Mouse (Mus musculus) limb, embryonic 10.5 days (tissue): ENCODE measurements around the gene Homer2. TPM values are rescaled to one million over a fixed set of nuclear protein-coding genes. Genes with fewer than 3 reads are reported as not detected.

ENCODE experiments used
- DNase-seq: peaks from one replicate; pipeline ENCODE4 v3.0.0-alpha.2; 2017; ENCODE audit warnings: low spot score
- H3K27ac ChIP-seq: fragments of 300-500 bp; sonication (generic); 2 replicates; pipeline ENCODE4 v1.5.1; 2016; ENCODE audit warnings: mild to moderate bottlenecking
- H3K27me3 ChIP-seq: fragments of 300-500 bp; sonication (generic); 2 replicates; pipeline ENCODE4 v1.6.1; 2016; ENCODE audit warnings: low read depth, mild to moderate bottlenecking; ENCODE audit not compliant: poor library complexity, severe bottlenecking
- H3K36me3 ChIP-seq: fragments of 300-500 bp; sonication (generic); 2 replicates; pipeline ENCODE4 v1.6.1; 2016; ENCODE audit warnings: mild to moderate bottlenecking, moderate library complexity
- H3K4me1 ChIP-seq: fragments of 300-500 bp; sonication (generic); 2 replicates; pipeline ENCODE4 v1.6.1; 2016
- H3K4me3 ChIP-seq: fragments of 300-500 bp; sonication (generic); 2 replicates; pipeline ENCODE4 v1.5.1; 2016; ENCODE audit warnings: mild to moderate bottlenecking, moderate library complexity
- H3K9me3 ChIP-seq: fragments of 300-500 bp; sonication (generic); replicated peaks from 2 replicates; pipeline ENCODE4 v1.6.1; 2016; ENCODE audit warnings: mild to moderate bottlenecking
- WGBS: fragments of 180-500 bp; shearing (Covaris S2); methylation state at CpG from one replicate; pipeline ENCODE4 v1.1.7; 2016; 5-methylcytosine and 5-hydroxymethylcytosine counted together
- polyA plus RNA-seq: library from polyadenylated mRNA; unstranded; fragments of >200 nt; fragmentation: Nextera tagmentation; extraction: Ambion mirVana; gene quantifications from 2 replicates; pipeline ENCODE4 v1.2.1, GENCODE M21; 2016

Gene Homer2
- polyA plus RNA-seq, 1 experiment from 2014 or later = 23.3 TPM

DNA sequence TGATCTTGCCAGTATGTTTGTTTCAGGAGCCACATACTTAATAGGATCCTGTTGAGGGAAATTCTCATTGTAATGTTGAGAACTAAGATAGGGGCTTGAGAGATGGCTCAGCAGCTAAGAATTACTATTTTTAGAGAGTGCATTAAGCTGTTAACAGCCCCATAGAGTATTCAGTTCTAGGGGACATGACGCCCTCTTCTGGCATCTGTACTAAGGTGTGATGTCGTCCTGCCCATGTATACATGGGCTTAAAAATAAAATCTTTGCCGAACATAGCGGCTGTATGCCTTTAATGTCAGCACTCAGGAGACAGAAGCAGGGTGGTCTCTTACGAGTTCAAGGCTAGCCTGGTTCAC is 136.6 kb downstream of the Homer2 start:
- Histone ChIP-seq H3K27ac (peak overlapping the region; percentile 91; the same call in 1 of the 2 replicates), H3K36me3 (no peaks in the 10 kb centered on the region), H3K27me3 (peaks cover 10% of the 10 kb centered on the region), H3K9me3 (no peaks in the 10 kb centered on the region), H3K4me3 (peak overlapping the region; percentile 88), H3K4me1 (peaks cover 24% of the 10 kb centered on the region)
- WGBS = 8% methylated on average over 5 of the region's 5 CpGs
- DNase-seq = no peak

DNA sequence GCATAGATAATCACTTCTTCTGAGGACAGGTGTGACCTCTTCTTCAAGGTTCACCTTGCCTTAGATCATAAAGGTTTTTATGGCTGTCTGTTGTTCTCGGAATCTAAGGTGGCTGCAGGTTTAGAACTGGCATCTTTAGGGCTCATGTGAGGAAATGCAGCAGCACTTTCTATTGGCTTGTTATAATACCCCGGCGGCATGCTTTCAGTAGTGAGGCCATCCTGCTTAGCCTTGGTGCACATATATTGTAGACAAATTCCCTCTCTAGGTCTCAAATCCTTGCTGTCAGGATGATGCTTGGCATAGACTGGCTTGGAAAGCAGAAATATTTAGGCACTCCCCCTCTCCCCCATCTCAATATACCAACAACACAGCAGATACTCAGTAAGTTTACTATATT is 137.1 kb downstream of the Homer2 start:
- H3K4me3 ChIP-seq = no peak overlapping the region
- no peak overlapping the region for H3K27ac ChIP-seq
- peaks cover 29% of the 10 kb centered on the region for H3K4me1 ChIP-seq
- H3K36me3 ChIP-seq = no peaks in the 10 kb centered on the region
- peaks cover 10% of the 10 kb centered on the region for H3K27me3 ChIP-seq
- WGBS = 86% methylated on average over 3 of the region's 3 CpGs
- H3K9me3 ChIP-seq = no peaks in the 10 kb centered on the region
- DNase-seq = no peak

DNA sequence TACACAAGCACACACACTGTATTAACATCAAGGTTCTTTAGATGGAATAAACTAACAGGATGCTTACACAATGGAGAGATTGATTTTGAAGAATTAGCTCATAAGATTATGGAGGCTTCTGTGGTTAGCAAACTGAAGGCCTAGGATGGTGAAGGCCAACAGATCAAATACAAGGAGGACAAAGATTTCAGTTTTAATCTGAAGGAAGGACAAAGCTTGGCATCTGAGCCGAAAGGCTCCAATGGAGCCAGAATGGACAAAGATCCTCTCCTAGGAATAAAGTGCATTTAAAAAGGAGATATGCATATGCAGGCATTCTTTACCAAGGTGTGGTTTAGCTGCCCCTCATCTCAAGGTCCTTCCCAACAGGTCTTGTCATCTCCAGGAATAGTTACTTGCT is 137.5 kb downstream of the Homer2 start:
- peaks cover 10% of the 10 kb centered on the region for H3K27me3 ChIP-seq
- no peaks in the 10 kb centered on the region for H3K9me3 ChIP-seq
- no peak for DNase-seq
- WGBS = 94% methylated on average over 1 of the region's 1 CpGs
- no peaks in the 10 kb centered on the region for H3K36me3 ChIP-seq
- H3K4me1 ChIP-seq = peaks cover 30% of the 10 kb centered on the region
- H3K27ac ChIP-seq = no peak overlapping the region
- no peak overlapping the region for H3K4me3 ChIP-seq

DNA sequence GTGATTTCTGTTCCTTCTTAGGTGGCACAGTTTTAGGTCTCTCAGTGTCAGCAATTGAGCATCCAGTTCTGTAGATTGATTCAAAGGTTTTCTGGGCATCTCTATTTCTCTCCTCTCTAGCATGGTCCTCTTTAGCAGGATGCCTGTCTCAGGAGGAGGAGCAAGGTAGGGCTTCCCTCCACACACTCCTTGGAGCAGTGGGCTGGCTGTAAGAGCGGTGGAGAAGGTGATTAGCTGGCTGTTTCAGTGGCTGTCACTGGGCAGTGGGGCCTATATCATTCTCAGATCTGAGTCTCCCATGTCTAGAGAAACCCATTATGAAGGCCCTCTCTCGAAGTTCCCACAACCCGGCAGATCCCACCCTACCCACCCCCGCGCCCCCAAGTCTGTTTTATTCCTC is 139.9 kb downstream of the Homer2 start:
- no peak overlapping the region for H3K4me3 ChIP-seq
- 92% methylated on average over 5 of the region's 5 CpGs for WGBS

DNA sequence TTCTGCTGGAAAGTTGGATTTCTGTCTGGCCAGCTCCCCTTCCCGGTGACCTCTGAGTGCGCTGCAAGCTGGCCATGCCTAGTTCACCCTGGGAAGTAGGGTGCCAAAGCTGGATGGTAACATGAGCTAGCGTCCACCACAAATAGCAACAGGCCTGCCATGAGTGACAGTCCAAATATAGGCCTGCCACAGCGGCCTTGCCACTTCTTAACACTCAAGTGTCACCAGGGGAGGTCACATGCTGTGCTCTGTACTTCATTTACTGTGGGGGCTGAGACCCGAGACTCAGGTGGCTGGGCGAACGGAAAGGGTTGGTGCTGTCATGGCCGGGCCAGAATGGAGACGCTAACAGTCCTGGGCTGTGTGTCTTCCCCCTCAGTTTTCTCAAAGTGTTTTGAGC is 140.4 kb downstream of the Homer2 start, which contains the start of gene Fsd2:
Gene Fsd2 (minus strand): TSS at position 53 of the 400 bp plus-strand sequence.
- WGBS = 75% methylated on average over 9 of the region's 9 CpGs
- H3K27me3 ChIP-seq = no peaks in the 10 kb centered on the region
- H3K27ac ChIP-seq = no peak within 1 kb of the TSS
- H3K36me3 ChIP-seq = no peaks in the 10 kb centered on the region
- no peak within 1 kb of the TSS for H3K4me3 ChIP-seq
- H3K4me1 ChIP-seq = peaks cover 27% of the 10 kb centered on the region
- no peaks in the 10 kb centered on the region for H3K9me3 ChIP-seq
- no peak for DNase-seq

More for the DNA sequence above, 139.9 kb downstream of the Homer2 start:
- Histone ChIP-seq H3K27me3 (peaks cover 2% of the 10 kb centered on the region), H3K27ac (no peak overlapping the region), H3K36me3 (no peaks in the 10 kb centered on the region), H3K4me1 (peaks cover 30% of the 10 kb centered on the region), H3K9me3 (no peaks in the 10 kb centered on the region)
- peak; percentile 25 for DNase-seq

DNA sequence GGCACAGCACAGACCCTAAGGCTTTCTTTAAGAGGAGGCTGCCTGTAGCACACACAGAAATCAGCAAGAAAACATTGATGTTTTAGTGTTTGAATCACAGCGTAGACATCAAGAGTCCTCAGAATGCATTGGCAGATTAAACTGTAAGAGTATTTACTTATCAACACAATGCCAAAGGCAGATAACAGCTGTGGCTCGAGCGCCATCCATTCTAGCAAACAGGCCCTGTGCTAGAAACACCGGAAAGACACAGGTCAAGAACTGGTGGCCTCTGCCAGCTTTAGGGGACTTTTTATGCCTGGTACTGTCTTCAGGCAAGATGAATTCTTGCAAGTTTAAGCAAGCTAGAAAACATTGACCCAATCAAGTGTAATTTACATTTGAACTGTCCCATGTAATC is 141.0 kb downstream of the Homer2 start:
- H3K4me1 ChIP-seq = peaks cover 24% of the 10 kb centered on the region
- H3K9me3 ChIP-seq = no peaks in the 10 kb centered on the region
- WGBS = 95% methylated on average over 4 of the region's 4 CpGs
- peak; percentile 4 for DNase-seq
- no peak overlapping the region for H3K27ac ChIP-seq
- no peaks in the 10 kb centered on the region for H3K27me3 ChIP-seq
- H3K36me3 ChIP-seq = no peaks in the 10 kb centered on the region
- H3K4me3 ChIP-seq = no peak overlapping the region

DNA sequence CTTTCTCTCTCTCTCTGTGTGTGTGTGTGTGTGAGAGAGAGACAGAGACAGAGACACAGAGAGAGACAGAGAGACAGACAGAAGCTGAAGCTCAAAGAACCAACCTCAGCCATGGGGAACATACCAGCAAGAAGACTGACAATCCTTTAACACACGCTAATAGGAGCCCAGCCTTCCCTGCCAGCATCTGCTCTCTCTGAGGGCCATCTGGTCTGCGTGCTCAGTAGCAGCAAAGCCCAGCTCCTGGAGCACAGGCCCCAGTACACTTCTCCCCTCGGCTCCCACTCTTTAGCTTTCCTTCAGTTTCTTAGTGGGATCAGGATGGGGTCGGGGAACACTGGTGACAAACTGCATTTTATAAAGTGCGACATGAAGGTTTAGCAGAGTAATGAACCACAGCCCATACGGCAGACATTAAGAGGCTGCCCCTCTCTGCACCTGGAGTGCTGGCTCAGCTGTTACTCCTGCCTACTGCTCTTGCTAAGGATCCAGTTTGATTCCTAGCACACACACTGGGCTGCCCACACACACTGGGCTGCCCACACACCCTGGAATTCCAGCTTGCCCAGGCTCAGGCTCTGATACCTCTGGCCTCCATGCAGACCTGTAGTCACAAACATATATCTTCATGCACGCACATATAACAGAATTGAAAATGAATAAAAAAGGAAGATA is 141.8 kb downstream of the Homer2 start:
- no peaks in the 10 kb centered on the region for H3K9me3 ChIP-seq
- H3K27me3 ChIP-seq = no peaks in the 10 kb centered on the region
- peaks cover 19% of the 10 kb centered on the region for H3K4me1 ChIP-seq
- peak; percentile 55 for DNase-seq
- 47% methylated on average over 7 of the region's 7 CpGs for WGBS
- no peak overlapping the region for H3K4me3 ChIP-seq
- H3K36me3 ChIP-seq = no peaks in the 10 kb centered on the region
- H3K27ac ChIP-seq = no peak overlapping the region

DNA sequence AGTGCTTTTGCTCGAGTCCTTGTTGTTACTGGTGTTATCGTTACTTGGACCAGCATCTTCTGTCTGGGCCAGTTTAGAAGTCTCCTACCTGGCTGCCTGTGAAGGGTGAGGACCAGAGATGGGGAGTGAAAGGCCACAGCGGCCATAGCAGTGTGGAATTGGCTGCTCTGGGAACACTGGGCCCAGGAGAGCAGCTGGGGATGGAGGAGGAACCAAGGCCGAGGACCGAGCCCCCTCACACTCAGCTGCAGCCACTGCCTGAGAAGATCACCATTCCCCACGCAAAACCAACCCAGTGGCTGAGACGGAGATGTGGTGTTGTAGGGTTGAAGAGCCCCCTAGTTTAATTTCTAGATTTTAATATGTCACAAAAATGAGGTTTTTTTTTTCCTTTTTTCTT is 142.6 kb downstream of the Homer2 start:
- Histone ChIP-seq H3K27ac (no peak overlapping the region), H3K36me3 (no peaks in the 10 kb centered on the region), H3K4me3 (no peak overlapping the region), H3K9me3 (no peaks in the 10 kb centered on the region), H3K27me3 (no peaks in the 10 kb centered on the region), H3K4me1 (peaks cover 19% of the 10 kb centered on the region)
- no peak for DNase-seq
- 74% methylated on average over 7 of the region's 7 CpGs for WGBS

DNA sequence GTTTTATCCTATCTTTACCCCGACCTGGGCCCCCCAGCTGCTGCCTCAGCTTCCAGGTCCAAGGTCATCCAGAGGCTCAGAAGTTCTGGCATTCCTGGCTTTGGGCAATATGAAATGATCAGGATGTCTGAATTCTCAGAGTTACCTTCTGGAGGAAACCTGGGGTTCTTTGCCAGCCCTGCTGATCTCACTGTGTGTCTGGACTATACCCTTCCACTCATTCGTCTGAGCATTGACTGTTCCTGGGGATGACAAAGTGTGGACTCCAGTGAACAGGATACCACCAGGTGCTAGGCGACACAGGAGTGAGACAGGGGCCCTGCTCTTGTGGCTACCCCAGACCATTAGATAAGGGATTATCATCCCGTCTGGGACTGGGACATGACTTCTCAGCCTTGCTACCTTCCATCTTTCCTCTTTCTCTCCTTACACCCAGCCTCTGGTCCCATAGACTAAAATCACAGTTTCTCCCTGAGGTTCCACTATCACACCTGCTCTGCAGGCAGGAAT is 143.8 kb downstream of the Homer2 start:
- H3K4me1 ChIP-seq = peaks cover 19% of the 10 kb centered on the region
- H3K36me3 ChIP-seq = no peaks in the 10 kb centered on the region
- H3K27ac ChIP-seq = no peak overlapping the region
- DNase-seq = no peak
- no peak overlapping the region for H3K4me3 ChIP-seq
- H3K27me3 ChIP-seq = no peaks in the 10 kb centered on the region
- 70% methylated on average over 4 of the region's 4 CpGs for WGBS
- no peaks in the 10 kb centered on the region for H3K9me3 ChIP-seq

DNA sequence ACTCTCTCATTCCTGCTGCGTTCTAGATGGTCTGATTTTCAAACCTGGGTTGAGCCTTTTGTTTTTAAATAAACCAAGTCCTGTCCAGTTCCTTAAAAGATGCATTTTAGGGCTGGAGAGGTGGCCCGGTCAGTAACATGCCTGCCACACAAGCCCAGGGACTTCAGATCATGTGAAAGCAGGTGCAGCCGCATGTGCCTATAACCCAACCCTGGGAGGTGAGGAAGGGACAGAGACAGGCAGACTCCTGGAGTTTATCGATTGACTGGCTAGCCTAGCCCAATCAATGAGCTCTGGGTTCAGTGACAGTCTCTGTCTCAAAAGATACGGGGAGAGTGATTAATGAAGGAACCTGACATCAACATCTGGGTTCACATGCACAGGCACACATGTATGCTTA is 146.1 kb downstream of the Homer2 start:
- Histone ChIP-seq H3K27ac (no peak overlapping the region), H3K4me3 (no peak overlapping the region), H3K36me3 (no peaks in the 10 kb centered on the region), H3K4me1 (peaks cover 8% of the 10 kb centered on the region), H3K27me3 (no peaks in the 10 kb centered on the region), H3K9me3 (no peaks in the 10 kb centered on the region)
- no peak for DNase-seq
- 83% methylated on average over 5 of the region's 5 CpGs for WGBS

DNA sequence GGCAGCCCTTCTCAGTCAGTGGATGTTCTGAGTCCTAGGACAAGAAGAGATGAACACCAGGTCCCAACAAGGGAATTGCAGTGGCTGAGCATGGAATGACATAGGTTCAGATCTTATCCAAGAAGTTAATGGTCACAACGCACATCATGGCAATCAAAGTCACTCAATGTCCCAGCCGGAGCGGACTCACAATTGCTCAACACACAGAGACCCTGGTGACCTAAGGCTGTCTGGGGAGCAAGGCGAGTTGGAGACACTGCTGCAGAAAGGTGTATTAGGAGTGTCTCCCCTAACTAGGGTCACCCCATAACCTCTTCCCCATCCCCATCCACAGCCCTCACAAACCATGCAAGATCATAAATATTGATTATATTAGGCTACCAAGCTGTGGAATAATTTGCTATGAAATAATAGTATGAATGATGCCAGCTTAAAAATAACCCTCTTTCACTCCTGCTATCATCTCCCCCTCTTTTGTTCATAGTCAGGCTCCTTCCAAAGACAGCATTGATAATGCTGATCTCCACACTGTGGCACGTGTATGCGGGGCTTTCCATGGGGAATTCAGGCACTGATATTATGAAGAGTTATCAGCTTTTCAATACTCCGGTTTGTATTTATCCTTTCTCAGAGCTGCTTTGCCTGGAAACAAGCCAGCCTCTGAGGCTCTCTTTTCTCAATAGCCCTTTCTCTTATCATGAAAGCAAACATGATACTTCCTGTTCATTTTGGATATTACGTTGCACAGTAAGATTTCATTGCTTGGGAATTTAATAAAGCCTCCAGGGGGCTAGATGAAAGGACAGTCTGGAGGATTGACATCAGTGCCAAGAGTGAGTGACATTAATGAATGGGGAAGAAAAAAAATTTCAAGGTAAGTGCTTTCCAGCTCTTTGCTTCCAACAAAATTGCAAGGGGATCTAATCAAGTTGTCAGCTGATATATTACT is 147.0 kb downstream of the Homer2 start:
- H3K4me3 ChIP-seq = no peak overlapping the region
- H3K27ac ChIP-seq = no peak overlapping the region
- peaks cover 3% of the 10 kb centered on the region for H3K4me1 ChIP-seq
- H3K9me3 ChIP-seq = no peaks in the 10 kb centered on the region
- H3K36me3 ChIP-seq = no peaks in the 10 kb centered on the region
- 78% methylated on average over 8 of the region's 8 CpGs for WGBS
- H3K27me3 ChIP-seq = no peaks in the 10 kb centered on the region
- no peak for DNase-seq

DNA sequence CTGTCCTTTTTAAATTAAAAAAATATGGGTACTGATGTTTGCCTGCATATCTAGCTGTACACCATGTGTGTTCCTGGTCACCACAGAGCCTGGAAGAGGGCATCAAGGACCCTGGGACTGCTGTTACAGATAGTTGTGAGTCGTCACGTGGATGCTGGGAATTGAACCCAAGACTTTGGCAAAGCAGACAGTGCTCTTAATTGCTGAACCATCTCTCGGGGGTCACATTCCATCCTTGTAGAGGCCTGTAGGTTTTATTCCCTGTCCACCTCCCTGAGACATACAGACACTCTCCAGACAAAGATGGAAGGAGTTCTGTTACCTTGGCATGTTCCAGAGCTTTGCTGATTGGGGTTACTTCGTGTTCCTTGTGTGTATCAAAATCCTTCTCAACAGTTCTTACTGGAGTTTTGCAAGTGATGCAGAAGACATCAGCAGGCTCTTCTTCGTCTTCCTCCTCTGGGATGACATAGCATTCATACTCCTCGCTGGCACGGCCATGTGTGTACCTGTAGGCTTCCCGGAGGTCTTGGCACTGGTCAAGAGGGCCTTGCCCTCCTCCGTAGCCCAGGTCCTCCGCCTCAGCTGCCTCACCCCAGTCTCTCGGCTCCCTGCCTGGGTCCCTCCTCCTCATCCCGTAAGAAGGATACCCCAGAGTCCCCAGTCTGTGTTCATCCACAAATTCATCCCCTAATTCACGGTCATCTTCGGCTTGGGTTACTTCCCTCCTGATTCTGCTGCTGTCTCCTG is 147.9 kb downstream of the Homer2 start:
- Histone ChIP-seq H3K27me3 (no peaks in the 10 kb centered on the region), H3K9me3 (no peaks in the 10 kb centered on the region), H3K4me3 (no peak overlapping the region), H3K36me3 (no peaks in the 10 kb centered on the region), H3K4me1 (no peaks in the 10 kb centered on the region), H3K27ac (no peak overlapping the region)
- no peak for DNase-seq
- 92% methylated on average over 14 of the region's 14 CpGs for WGBS
